8 mouse cellular contexts compared by ENCODE assay signal in the genomic region with DNA sequence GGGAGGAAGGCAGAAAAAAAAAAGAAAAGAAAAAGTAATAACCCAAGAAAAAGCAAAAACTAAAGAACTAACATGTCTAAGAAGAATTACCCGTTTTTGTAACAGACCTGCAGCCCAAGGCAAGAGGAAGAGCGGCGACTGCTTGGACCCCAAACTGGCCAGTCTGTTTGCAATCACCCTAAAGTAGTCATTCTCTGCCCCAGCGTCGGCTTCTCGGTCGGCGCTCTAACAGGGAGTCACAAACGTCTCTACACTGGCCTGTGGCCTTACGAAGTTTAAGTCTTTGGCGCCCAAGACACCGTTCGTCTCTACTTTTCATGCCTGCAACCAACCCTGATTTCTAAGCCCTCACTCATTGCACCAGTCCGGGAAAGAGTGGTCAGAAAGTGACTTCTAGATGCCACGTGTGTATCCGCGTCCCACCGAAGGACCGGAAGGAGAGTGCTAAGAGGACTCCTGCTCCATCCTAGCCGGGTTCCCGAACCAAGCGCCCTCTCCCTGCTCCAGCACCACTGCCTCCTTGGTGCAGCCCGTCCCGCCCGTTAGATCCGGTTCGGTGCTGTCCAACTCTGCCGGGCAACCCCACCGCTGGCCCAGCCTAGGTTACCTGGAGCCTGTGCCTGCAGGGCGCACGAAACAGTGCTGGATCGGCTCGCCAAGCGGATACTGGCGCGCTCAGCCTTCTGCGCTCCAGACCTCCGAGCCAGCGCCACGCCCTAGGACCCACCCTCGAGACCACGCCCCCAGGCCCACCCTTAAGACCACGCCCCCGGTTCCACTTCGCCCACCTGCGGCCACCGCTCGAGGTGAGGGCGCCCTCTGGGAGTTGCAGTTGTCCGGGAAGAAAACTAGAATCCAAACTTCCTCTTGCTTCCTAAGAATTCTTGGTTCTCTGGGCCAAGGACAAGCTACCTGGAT. TPM values are rescaled to one million over a fixed set of nuclear protein-coding genes. Genes with fewer than 3 reads are reported as not detected.
DNase-seq lines count a peak whose midpoint lies in the region; ATAC-seq and TF ChIP-seq lines count a peak whose summit lies in the region.

No protein-coding gene starts in this region.

- peak overlapping the region; percentile 87 for H3K4me2 ChIP-seq in lung, embryonic 14.5 days
- H3K4me2 ChIP-seq in neural tube, embryonic 14.5 days (ENCODE audit: low read depth, low read length), result peak overlapping the region; percentile 56

- intact Hi-C loops in left cerebral cortex, postnatal 4 days (cut with DNase I), result no loop called here
- intact Hi-C loops in left cerebral cortex, postnatal 14 days (cut with DNase I), result no loop called here

- H3K36me3 ChIP-seq in lung, embryonic 14.5 days (ENCODE audit: insufficient read depth), result no peaks in the 10 kb centered on the region
- H3K36me3 ChIP-seq in neural tube, embryonic 14.5 days (ENCODE audit: control insufficient read depth, insufficient read depth, low read length), result no peaks in the 10 kb centered on the region

- WGBS in lung, embryonic 14.5 days, result 2% methylated on average over 50 of the region's 50 CpGs
- WGBS in neural tube, embryonic 14.5 days, result 2% methylated on average over 50 of the region's 50 CpGs

- DNase-seq in left cerebral cortex, postnatal 4 days, result peak; percentile 21
- no peak for DNase-seq in left cerebral cortex, postnatal 14 days (ENCODE audit: low spot score in 2 of 2)
- DNase-seq in embryo, embryonic 11 days, result peak; percentile 86
- peak; percentile 66 for DNase-seq in heart, adult 8-10 months (ENCODE audit: low spot score)
- DNase-seq in kidney, adult 18-20 months, result peak; percentile 78
- DNase-seq in lung, embryonic 14.5 days, result peak; percentile 86
- DNase-seq in thymus, postnatal 25 days, result peak; percentile 81

- TF ChIP-seq CTCF in lung, embryonic 14.5 days (IDR thresholded peaks at IDR 0.05; ENCODE audit: low read depth), result peak; percentile 51

- no peaks in the 10 kb centered on the region for H3K4me1 ChIP-seq in lung, embryonic 14.5 days (ENCODE audit: insufficient read depth)
- H3K4me1 ChIP-seq in neural tube, embryonic 14.5 days (ENCODE audit: control insufficient read depth, insufficient read depth, low read length), result no peaks in the 10 kb centered on the region

- no peaks in the 10 kb centered on the region for H3K27me3 ChIP-seq in lung, embryonic 14.5 days (ENCODE audit: insufficient read depth, low read length)
- H3K27me3 ChIP-seq in neural tube, embryonic 14.5 days (ENCODE audit: control insufficient read depth, insufficient read depth, low read length), result peaks cover 3% of the 10 kb centered on the region; the same call in 1 of the 2 replicates

- peak overlapping the region; percentile 18; the same call in 1 of the 2 replicates for H3K27ac ChIP-seq in lung, embryonic 14.5 days (ENCODE audit: low read depth)
- no peak overlapping the region for H3K27ac ChIP-seq in neural tube, embryonic 14.5 days (ENCODE audit: low read depth, low read length)

- peak overlapping the region; percentile 54 for H3K4me3 ChIP-seq in lung, embryonic 14.5 days (ENCODE audit: low read depth, low read length)
- peak overlapping the region; percentile 25 for H3K4me3 ChIP-seq in neural tube, embryonic 14.5 days (ENCODE audit: low read depth, low read length)

- H3K9me3 ChIP-seq in lung, embryonic 14.5 days (ENCODE audit: low read depth, low read length), result no peaks in the 10 kb centered on the region
- H3K9me3 ChIP-seq in neural tube, embryonic 14.5 days (ENCODE audit: control insufficient read depth, low read length), result no peaks in the 10 kb centered on the region

- H3K9ac ChIP-seq in lung, embryonic 14.5 days, result peak overlapping the region; percentile 49
- H3K9ac ChIP-seq in neural tube, embryonic 14.5 days (replicated peaks; ENCODE audit: low read depth, low read length), result no peak overlapping the region; the same call in 1 of the 2 replicates

- peak; percentile 93 for ATAC-seq in lung, embryonic 14.5 days (ENCODE audit: insufficient read depth)
- ATAC-seq in neural tube, embryonic 14.5 days (ENCODE audit: low read depth), result peak; percentile 49; the same call in 1 of the 2 replicates

RNA-seq across cellular contexts. Expression of a gene that starts 16.4 kb away (rescaled TPM):
- 1 to 10 TPM; 1.1 to 1.2 TPM for total RNA-seq in left cerebral cortex, postnatal 4 days (2021)
- 1 to 10 TPM; 2.0 to 2.2 TPM for total RNA-seq in left cerebral cortex, postnatal 14 days (2021)
- total RNA-seq in heart, adult 8-10 months (2022), result 10 to 100 TPM in 3 of 4 experiments, 1 to 10 TPM in 1; 9.7 to 16.0 (median 11.8) TPM
- 5.4 and 6.0 TPM in 2 replicates for polyA plus RNA-seq in lung, embryonic 14.5 days (2014; fragmentation: Nextera tagmentation; extraction: Ambion mirVana)
- polyA plus RNA-seq in neural tube, embryonic 14.5 days (2014; fragmentation: Nextera tagmentation; extraction: Ambion mirVana), result 0.27 and 1.3 TPM in 2 replicates

RNA-seq across cellular contexts. Expression of a gene that starts 37.6 kb away (rescaled TPM):
- total RNA-seq in left cerebral cortex, postnatal 4 days (2021), result 10 to 100 TPM; 42.9 to 43.7 TPM
- 10 to 100 TPM; 51.9 to 58.0 TPM for total RNA-seq in left cerebral cortex, postnatal 14 days (2021)
- total RNA-seq in heart, adult 8-10 months (2022), result 10 to 100 TPM; 67.6 to 71.6 (median 69.7) TPM
- polyA plus RNA-seq in lung, embryonic 14.5 days (2014; fragmentation: Nextera tagmentation; extraction: Ambion mirVana), result 64.1 and 70.1 TPM in 2 replicates
- 101 and 106 TPM in 2 replicates for polyA plus RNA-seq in neural tube, embryonic 14.5 days (2014; fragmentation: Nextera tagmentation; extraction: Ambion mirVana)

Comparison
In these comparisons a context has a peak if more than half of its experiments do, and no peak if none do; other contexts are left out.
1. DNase-seq: peak in left cerebral cortex, postnatal 4 days (single experiment), embryo, embryonic 11 days (single experiment), heart, adult 8-10 months (single experiment), kidney, adult 18-20 months (single experiment), lung, embryonic 14.5 days (single experiment) and thymus, postnatal 25 days (single experiment); none in left cerebral cortex, postnatal 14 days (0 of 2).